Mouse (Mus musculus) skeletal muscle tissue, adult 2 months (tissue): Measurements from ENCODE around the gene Fads6.

Source experiments
- DNase-seq: peaks from one replicate; pipeline ENCODE4 v3.0.0-alpha.2; 2012; ENCODE audit warnings: low read depth, low spot score

The Fads6 gene

GRCm38 (mm10) chr11:115276780-115277603 is 20.5 kb downstream of the Fads6 start, which contains the start of gene Fdxr:
Gene Fdxr, minus strand, starts transcription at chr11:115277050.
- peak; percentile 100 for DNase-seq

GRCm38 (mm10) chr11:115275954-115276353 is 21.5 kb downstream of the Fads6 start:
- no peak for DNase-seq

DNA sequence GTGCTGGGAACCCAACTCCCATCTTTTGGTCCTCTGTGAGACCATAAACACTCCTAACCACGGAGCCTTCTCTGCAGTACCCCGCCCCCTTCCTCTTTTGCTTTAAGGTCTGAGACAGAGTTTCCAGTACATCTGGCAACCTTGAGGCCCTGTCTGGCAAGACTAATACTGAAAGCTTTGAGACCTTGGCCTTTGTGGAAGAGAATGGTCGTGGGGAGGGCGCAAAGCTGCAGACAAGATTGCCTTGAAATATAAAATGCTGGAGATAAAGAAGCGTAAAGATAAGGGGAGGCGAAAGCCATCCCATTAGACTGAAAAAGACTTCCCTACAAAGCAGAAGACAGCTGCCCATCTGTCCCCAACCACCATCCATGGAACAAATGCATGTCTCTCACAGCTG is 22.0 kb downstream of the Fads6 start:
- DNase-seq = no peak

GRCm38 (mm10) chr11:115274771-115275170 is 22.7 kb downstream of the Fads6 start:
- DNase-seq = no peak

DNA sequence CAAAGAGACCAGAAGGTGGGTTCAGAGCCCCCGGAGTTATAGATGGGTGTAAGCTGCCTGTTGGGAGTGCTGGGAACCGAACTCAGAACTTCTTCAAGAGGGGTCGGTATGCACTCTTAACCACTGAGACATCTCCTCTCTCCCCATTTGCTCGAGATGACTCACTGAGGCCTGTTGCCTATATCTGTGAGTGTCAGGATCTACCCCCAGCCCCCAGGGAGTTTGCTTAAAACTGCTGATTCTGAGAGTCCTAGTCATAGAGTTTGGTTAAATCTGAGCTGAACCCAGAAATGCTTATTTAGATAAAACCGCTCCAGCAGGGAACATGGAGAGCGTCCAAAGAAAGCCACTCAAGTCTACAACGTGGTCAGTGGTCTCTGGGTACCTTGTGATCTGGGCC is 23.3 kb downstream of the Fads6 start:
- DNase-seq = no peak

GRCm38 (mm10) chr11:115273735-115274134 is 23.7 kb downstream of the Fads6 start:
- DNase-seq = no peak

DNA sequence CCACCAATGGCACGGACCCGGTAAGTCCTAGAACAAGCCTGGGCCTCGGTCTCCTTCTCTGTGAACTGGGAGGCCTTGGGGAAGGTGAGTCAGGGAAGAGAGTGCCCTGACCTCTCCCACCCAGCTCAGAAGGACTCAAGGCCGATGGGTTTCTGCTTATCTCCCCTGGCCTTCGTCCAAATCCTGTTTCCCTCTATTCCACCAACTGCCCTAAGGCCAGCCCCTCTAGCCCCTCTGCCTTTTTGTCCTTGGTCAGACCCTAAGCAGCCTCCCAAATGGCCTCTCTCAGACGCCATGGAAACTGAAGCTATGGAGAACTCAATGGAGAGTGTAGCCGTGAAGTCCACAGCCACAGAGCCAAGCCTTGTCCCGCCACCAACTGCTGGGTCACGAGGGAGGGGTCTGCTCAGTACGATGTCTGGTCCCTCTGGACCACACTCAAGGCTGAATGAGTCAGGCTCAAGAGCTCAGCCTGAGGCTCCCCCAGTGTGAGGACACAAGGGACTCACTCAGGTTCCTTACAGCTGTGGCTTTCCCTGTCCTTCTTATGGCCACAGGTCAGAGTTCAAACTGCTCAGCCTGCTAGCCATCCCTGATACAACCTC is 24.5 kb downstream of the Fads6 start:
- DNase-seq = no peak

DNA sequence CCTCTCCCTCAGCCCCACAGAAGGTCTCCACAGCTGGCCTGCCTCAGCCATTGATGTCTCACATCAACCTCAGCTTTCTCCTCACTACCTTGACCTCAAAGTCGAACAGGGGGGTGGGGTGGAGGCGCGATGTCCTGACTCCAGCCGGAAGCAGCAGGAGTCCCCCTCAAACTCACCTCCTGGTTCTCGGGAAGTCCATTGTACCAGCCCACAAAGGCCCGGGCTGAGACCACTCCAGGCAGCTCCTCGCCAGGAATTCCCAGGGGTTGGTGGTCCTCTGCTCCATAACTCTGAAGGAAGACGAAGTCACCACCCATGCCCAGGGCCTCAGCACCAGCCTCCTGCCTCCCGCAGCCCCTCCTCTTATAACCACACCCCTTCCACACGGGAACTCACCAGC is 26.0 kb downstream of the Fads6 start:
- DNase-seq = no peak

DNA sequence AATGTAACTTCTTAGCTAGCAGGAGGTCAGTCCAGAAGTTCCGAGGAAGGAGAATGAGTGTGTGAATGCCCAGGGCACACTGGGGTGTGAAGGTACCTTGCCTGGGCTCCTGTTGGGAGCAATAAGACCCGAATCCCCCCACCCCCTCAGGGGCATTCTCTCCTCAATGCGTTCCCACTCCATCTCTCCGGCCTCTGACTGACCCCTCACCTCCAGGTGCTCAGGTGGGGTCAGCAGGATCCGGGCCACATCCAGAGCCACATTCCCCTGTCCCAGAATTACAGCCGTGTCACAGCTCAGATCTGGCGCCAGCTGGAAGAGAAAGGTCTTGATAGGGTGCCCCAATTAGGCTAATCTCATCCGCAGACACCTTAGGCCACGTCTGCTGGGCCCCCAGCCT is 26.4 kb downstream of the Fads6 start:
- DNase-seq = no peak

- DNase-seq = peak; percentile 52
Measured at GRCm38 (mm10) chr11:115270148-115270861, 27.2 kb downstream of the Fads6 start.

DNA sequence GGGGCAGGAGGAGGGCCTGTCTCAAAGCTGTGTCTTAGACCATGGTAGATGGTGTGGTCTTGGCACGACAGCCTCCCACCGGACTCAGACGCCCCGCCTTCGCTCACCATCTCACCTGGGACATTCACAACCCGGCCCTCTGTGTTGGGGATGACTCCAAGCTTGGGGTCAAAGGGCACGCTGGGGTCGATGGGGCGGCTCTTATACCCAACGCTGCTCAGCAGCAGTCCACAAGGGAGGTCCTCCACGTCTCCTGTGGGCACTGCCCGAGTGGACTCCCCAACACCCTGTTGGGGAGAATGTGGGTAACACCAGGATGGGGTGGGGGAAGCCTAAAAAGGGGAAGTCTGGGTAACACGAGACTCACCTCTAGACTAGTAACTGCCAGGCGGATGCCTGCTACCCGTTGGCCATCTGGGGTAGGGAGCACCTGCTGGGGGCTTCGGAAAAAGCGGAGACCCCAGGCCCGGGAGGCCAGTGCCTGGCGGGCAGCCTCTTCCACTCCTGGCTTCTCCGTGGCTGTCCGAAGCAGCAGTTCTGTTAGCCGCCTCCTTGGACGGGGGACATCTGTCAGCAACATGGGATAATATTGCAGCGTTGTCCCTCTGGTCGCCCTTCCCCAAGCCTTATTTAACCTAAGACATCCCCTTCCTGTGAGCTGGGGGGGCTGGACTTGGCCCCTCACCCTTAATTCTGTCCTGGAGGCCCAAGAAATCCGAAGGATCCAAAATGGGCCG is 28.0 kb downstream of the Fads6 start:
- DNase-seq = no peak

GRCm38 (mm10) chr11:115267958-115268357 is 29.5 kb downstream of the Fads6 start:
- DNase-seq = no peak

- no peak for DNase-seq
Measured at GRCm38 (mm10) chr11:115267061-115267883, 30.2 kb downstream of the Fads6 start, which contains the start of gene Grin2c. Gene Grin2c, minus strand, starts transcription at chr11:115267243.

DNA sequence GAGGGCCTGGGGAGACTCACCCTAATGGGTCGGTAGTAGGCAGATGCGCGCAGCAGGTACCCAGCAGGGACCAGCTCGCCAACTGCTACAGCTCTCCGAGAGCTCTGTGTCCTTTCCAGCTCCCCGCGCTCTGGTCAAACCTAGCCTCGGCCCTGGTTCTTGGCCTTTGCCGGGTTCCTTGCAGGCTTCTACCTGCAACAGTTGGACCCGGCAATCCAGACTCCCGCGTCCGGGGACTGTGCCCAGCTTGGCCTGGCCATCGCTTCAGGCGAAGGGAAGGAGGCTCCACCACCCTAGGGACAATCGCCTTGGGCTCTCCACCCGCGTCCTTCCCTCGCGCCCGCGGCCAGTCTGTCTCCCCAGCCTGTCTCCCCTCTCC is 31.1 kb downstream of the Fads6 start:
- no peak for DNase-seq

GRCm38 (mm10) chr11:115265771-115266399 is 31.6 kb downstream of the Fads6 start:
- no peak for DNase-seq

GRCm38 (mm10) chr11:115264862-115265668 is 32.4 kb downstream of the Fads6 start:
- DNase-seq = no peak

DNA sequence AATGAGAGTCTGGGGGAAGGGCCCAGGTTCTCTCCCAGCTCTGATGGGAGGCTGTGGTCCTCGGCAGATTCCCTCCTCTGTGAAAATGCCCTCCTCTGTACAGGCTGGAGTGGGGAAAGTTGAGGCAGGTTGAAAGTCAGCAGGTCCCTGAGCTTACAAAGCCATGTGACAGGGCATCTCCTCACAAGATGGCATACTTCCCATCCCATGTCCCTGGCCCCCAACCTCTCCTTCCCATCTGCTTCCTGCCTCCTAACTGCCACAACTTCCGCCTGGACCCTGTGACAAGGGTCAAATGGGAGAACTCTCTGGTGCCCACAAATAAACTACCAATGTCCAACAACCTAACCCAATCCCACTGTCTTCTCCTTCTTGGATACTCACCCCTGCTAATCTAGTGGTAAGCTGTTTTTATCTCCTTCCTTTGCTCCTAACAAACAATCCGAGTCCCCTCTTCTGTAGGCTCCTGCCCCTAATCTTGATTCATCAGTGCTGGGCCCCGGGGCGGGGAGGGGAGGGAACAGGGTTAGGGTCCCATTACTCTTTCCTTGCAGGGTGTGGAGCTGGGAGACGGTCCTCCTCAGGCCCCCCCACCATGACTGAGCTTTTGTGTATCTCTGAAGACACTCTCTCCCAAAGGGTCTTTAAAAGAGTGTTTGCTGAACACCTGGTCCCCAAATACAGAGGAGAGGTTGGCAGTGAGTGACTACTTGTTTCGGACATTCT is 33.2 kb downstream of the Fads6 start:
- DNase-seq = no peak

DNA sequence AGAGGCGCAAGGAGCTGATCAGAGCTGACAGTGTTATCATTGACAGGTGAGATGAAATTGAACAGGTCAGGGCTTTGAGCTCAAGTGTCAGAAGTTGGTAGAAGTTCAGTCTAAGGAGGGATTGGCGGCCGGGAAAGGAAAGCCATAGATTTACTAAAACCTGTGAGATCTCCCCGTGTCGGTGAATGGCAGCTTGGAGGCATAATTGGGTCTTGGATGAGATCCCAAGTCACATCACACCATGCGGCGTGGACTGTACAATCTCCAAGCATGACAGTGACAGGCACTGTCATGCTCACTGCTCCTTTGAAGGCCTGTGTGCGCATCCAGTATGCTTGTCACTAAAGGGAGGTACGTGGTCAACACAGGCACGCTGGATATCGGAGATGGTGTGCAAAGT is 34.5 kb downstream of the Fads6 start:
- DNase-seq = no peak

DNA sequence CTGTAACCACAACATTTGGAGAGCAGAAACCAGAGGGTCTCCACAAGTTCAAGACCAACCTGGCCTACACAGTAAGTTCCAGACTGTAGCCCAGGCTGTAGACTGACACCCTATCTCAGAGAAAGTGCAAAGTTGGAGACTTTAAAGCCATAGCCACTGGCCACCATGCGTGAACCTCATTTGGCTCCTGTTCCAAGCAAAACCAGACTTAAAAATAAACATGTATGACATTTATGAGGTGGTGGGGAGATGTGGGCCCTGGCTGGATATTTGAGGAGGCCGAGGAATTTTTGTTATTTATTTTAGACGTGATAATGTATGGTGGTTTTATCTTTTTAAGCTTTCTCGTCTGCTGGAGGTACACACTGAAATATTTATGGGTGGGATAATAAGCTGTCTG is 38.3 kb downstream of the Fads6 start:
- DNase-seq = no peak
